Mouse (Mus musculus) forebrain, embryonic 14.5 days (tissue): ENCODE results near the gene Gm44579. TPM values are rescaled to one million over a fixed set of nuclear protein-coding genes. Genes with fewer than 3 reads are reported as not detected.

ENCODE experiments used
- ATAC-seq: fragments of 200-750 bp; cut with Nextera tagmentation; 2 replicates; pipeline ENCODE4 v1.8.0; 2017; ENCODE audit warnings: mild to moderate bottlenecking, moderate library complexity
- DNase-seq: peaks from one replicate; pipeline ENCODE4 v3.0.0-alpha.2; 2015; ENCODE audit warnings: low spot score
- H3K27ac ChIP-seq: fragments of 300-500 bp; sonication (generic); 2 replicates; pipeline ENCODE4 v1.5.1; 2014; ENCODE audit warnings: low read depth, mild to moderate bottlenecking, control low read depth, low read length, moderate library complexity
- H3K27me3 ChIP-seq: fragments of 300-500 bp; sonication (generic); replicated peaks from 2 replicates; pipeline ENCODE4 v1.6.1; 2014; ENCODE audit warnings: low read length, control low read depth, mixed read lengths; ENCODE audit not compliant: control insufficient read depth, insufficient read depth
- H3K36me3 ChIP-seq: fragments of 300-500 bp; sonication (generic); 2 replicates; pipeline ENCODE4 v1.6.1; 2014; ENCODE audit warnings: low read length, control low read depth; ENCODE audit not compliant: control insufficient read depth, insufficient read depth
- H3K4me1 ChIP-seq: fragments of 300-500 bp; sonication (generic); 2 replicates; pipeline ENCODE4 v1.6.1; 2014; ENCODE audit warnings: antibody characterized with exemption, low read length, control low read depth; ENCODE audit not compliant: control insufficient read depth, insufficient read depth
- H3K4me2 ChIP-seq: fragments of 300-500 bp; sonication (generic); 2 replicates; pipeline ENCODE4 v1.6.1; 2014; ENCODE audit warnings: mild to moderate bottlenecking, control low read depth, low read length
- H3K4me3 ChIP-seq: fragments of 300-500 bp; sonication (generic); 2 replicates; pipeline ENCODE4 v1.5.1; 2014; ENCODE audit warnings: low read depth, low read length, control low read depth
- H3K9ac ChIP-seq: fragments of 300-500 bp; sonication (generic); 2 replicates; pipeline ENCODE4 v1.6.1; 2014; ENCODE audit warnings: mild to moderate bottlenecking, low read length, control low read depth, moderate library complexity
- H3K9me3 ChIP-seq: fragments of 300-500 bp; sonication (generic); replicated peaks from 2 replicates; pipeline ENCODE4 v1.6.1; 2016; ENCODE audit warnings: low read length, control low read depth, mixed read lengths; ENCODE audit not compliant: control insufficient read depth
- WGBS: fragments of 180-500 bp; shearing (Covaris S2); extraction: QIAGEN DNeasy Blood & Tissue Kit; methylation state at CpG from one replicate; pipeline ENCODE4 v1.1.7; 2014; 5-methylcytosine and 5-hydroxymethylcytosine counted together
- polyA plus RNA-seq: library from polyadenylated mRNA; unstranded; fragments of >200 nt; fragmentation: Nextera tagmentation; extraction: Ambion mirVana; gene quantifications from 2 replicates; pipeline ENCODE4 v1.2.1, GENCODE M21; 2014

Gene Gm44579
- polyA plus RNA-seq, 1 experiment from 2014 or later = not detected

- Histone ChIP-seq H3K4me2 (no peak overlapping the region), H3K27ac (no peak overlapping the region), H3K4me3 (no peak overlapping the region), H3K9ac (no peak overlapping the region), H3K27me3 (0 out of 2 replicates have a peak, but pooled peaks cover 8% of the 10 kb centered on the region), H3K4me1 (0 out of 2 replicates have a peak, but pooled peaks cover 3% of the 10 kb centered on the region), H3K36me3 (no peaks in the 10 kb centered on the region), H3K9me3 (no peaks in the 10 kb centered on the region)
- DNase-seq (no peak), ATAC-seq (no peak)
- 76% methylated on average over 3 of the region's 3 CpGs for WGBS
These were observed 43.5 kb downstream of the Gm44579 start for GRCm38 (mm10) chr15:98177320-98177719.

GRCm38 (mm10) chr15:98173821-98174220 is 47.0 kb downstream of the Gm44579 start:
- ATAC-seq (0 out of 2 replicates have a peak, but pooled peaks have one; percentile 37), DNase-seq (peak; percentile 93)
- Histone ChIP-seq H3K4me2 (no peak overlapping the region), H3K27me3 (peaks cover 10% of the 10 kb centered on the region; the same call in 1 of the 2 replicates), H3K4me1 (peaks cover 4% of the 10 kb centered on the region; the same call in 1 of the 2 replicates), H3K36me3 (no peaks in the 10 kb centered on the region), H3K4me3 (no peak overlapping the region), H3K27ac (no peak overlapping the region), H3K9ac (no peak overlapping the region), H3K9me3 (no peaks in the 10 kb centered on the region)
- WGBS = 16% methylated on average over 8 of the region's 8 CpGs

GRCm38 (mm10) chr15:98172113-98172512 is 48.7 kb downstream of the Gm44579 start:
- H3K27ac ChIP-seq = no peak overlapping the region
- H3K27me3 ChIP-seq = peaks cover 20% of the 10 kb centered on the region; the same call in 1 of the 2 replicates
- no peak overlapping the region for H3K4me3 ChIP-seq
- ATAC-seq (no peak), DNase-seq (no peak)
- H3K9ac ChIP-seq = no peak overlapping the region
- 66% methylated on average over 5 of the region's 5 CpGs for WGBS
- peaks cover 4% of the 10 kb centered on the region; the same call in 1 of the 2 replicates for H3K4me1 ChIP-seq
- H3K4me2 ChIP-seq = no peak overlapping the region
- no peaks in the 10 kb centered on the region for H3K36me3 ChIP-seq
- H3K9me3 ChIP-seq = no peaks in the 10 kb centered on the region

- no peak overlapping the region for H3K9ac ChIP-seq
- 76% methylated on average over 9 of the region's 9 CpGs for WGBS
- H3K9me3 ChIP-seq = no peaks in the 10 kb centered on the region
- no peak overlapping the region for H3K27ac ChIP-seq
- H3K4me3 ChIP-seq = no peak overlapping the region; the same call in 1 of the 2 replicates
- peaks cover 20% of the 10 kb centered on the region; the same call in 1 of the 2 replicates for H3K27me3 ChIP-seq
- peaks cover 4% of the 10 kb centered on the region; the same call in 1 of the 2 replicates for H3K4me1 ChIP-seq
- DNase-seq (no peak), ATAC-seq (no peak)
- H3K36me3 ChIP-seq = no peaks in the 10 kb centered on the region
- H3K4me2 ChIP-seq = peak overlapping the region; percentile 78
These were observed 49.9 kb downstream of the Gm44579 start for GRCm38 (mm10) chr15:98170917-98171316.

- Histone ChIP-seq H3K9ac (peak overlapping the region; percentile 21; the same call in 1 of the 2 replicates), H3K9me3 (no peaks in the 10 kb centered on the region), H3K4me1 (peaks cover 4% of the 10 kb centered on the region; the same call in 1 of the 2 replicates), H3K27ac (no peak overlapping the region), H3K4me3 (peak overlapping the region; percentile 56), H3K36me3 (no peaks in the 10 kb centered on the region), H3K4me2 (peak overlapping the region; percentile 78), H3K27me3 (peaks cover 20% of the 10 kb centered on the region; the same call in 1 of the 2 replicates)
- DNase-seq = no peak
- no peak for ATAC-seq
- 34% methylated on average over 7 of the region's 7 CpGs for WGBS
These were observed 50.4 kb downstream of the Gm44579 start for GRCm38 (mm10) chr15:98170365-98170764.

- no peaks in the 10 kb centered on the region for H3K9me3 ChIP-seq
- H3K36me3 ChIP-seq = no peaks in the 10 kb centered on the region
- peaks cover 16% of the 10 kb centered on the region; the same call in 1 of the 2 replicates for H3K27me3 ChIP-seq
- DNase-seq (no peak), ATAC-seq (no peak)
- H3K9ac ChIP-seq = peak overlapping the region; percentile 69
- peaks cover 4% of the 10 kb centered on the region; the same call in 1 of the 2 replicates for H3K4me1 ChIP-seq
- H3K4me3 ChIP-seq = peak overlapping the region; percentile 56
- peak overlapping the region; percentile 78 for H3K4me2 ChIP-seq
- H3K27ac ChIP-seq = no peak overlapping the region
- WGBS = 4% methylated on average over 19 of the region's 19 CpGs
These were observed 52.2 kb downstream of the Gm44579 start for GRCm38 (mm10) chr15:98168622-98169004.

GRCm38 (mm10) chr15:98167645-98168621 is 52.8 kb downstream of the Gm44579 start:
- 1% methylated on average over 69 of the region's 69 CpGs for WGBS
- H3K4me3 ChIP-seq = peak overlapping the region; percentile 56
- DNase-seq (peak; percentile 99), ATAC-seq (peak; percentile 95)
- H3K27ac ChIP-seq = peak overlapping the region; percentile 97
- H3K9ac ChIP-seq = peak overlapping the region; percentile 69
- peaks cover 4% of the 10 kb centered on the region; the same call in 1 of the 2 replicates for H3K4me1 ChIP-seq
- H3K4me2 ChIP-seq = peak overlapping the region; percentile 78
- no peaks in the 10 kb centered on the region for H3K9me3 ChIP-seq
- no peaks in the 10 kb centered on the region for H3K36me3 ChIP-seq
- peaks cover 15% of the 10 kb centered on the region; the same call in 1 of the 2 replicates for H3K27me3 ChIP-seq

GRCm38 (mm10) chr15:98166963-98167644 is 53.7 kb downstream of the Gm44579 start, which contains the start of gene Ccdc184:
Gene Ccdc184, plus strand, starts transcription at chr15:98167158.
- Histone ChIP-seq H3K4me3 (peak within 1 kb of the TSS; percentile 56), H3K27me3 (peaks cover 12% of the 10 kb centered on the region; the same call in 1 of the 2 replicates), H3K9ac (peak within 1 kb of the TSS; percentile 69), H3K9me3 (no peaks in the 10 kb centered on the region), H3K36me3 (no peaks in the 10 kb centered on the region), H3K27ac (peak within 1 kb of the TSS; percentile 97), H3K4me1 (peaks cover 4% of the 10 kb centered on the region; the same call in 1 of the 2 replicates), H3K4me2 (peak within 1 kb of the TSS; percentile 78)
- peak; percentile 75 for ATAC-seq
- under 1% methylated on average over 14 of the region's 18 CpGs for WGBS
- DNase-seq = peak; percentile 56
